Mouse (Mus musculus) hindbrain, embryonic 13.5 days (tissue): ENCODE measurements at regions not wholly inside any gene's neighbourhood (a gene's known extent, or its start where the extent isn't known, plus 50 kb on each side); places are given as distances from the start of the nearest gene placed in this dataset.

Source experiments
- ATAC-seq: fragments of 200-750 bp; cut with Nextera tagmentation; 2 replicates; pipeline ENCODE4 v1.8.0; 2017; ENCODE audit warnings: moderate TSS enrichment; ENCODE audit not compliant: low FRiP score
- H3K27ac ChIP-seq: fragments of 300-500 bp; sonication (generic); 2 replicates; pipeline ENCODE4 v1.5.1; 2015; ENCODE audit warnings: inconsistent platforms, mild to moderate bottlenecking, moderate library complexity
- H3K27me3 ChIP-seq: fragments of 300-500 bp; sonication (generic); 2 replicates; pipeline ENCODE4 v1.6.1; 2015; ENCODE audit warnings: mild to moderate bottlenecking, inconsistent platforms
- H3K36me3 ChIP-seq: fragments of 300-500 bp; sonication (generic); 2 replicates; pipeline ENCODE4 v1.6.1; 2015; ENCODE audit warnings: mild to moderate bottlenecking, inconsistent platforms
- H3K4me1 ChIP-seq: fragments of 300-500 bp; sonication (generic); replicated peaks from 2 replicates; pipeline ENCODE4 v1.6.1; 2015; ENCODE audit warnings: inconsistent platforms
- H3K4me2 ChIP-seq: fragments of 300-500 bp; sonication (generic); 2 replicates; pipeline ENCODE4 v1.6.1; 2015; ENCODE audit warnings: inconsistent platforms, mild to moderate bottlenecking, moderate library complexity
- H3K4me3 ChIP-seq: fragments of 300-500 bp; sonication (generic); 2 replicates; pipeline ENCODE4 v1.5.1; 2015; ENCODE audit warnings: mild to moderate bottlenecking, inconsistent platforms
- H3K9ac ChIP-seq: fragments of 300-500 bp; sonication (generic); 2 replicates; pipeline ENCODE4 v1.6.1; 2015; ENCODE audit warnings: mild to moderate bottlenecking, inconsistent platforms
- H3K9me3 ChIP-seq: fragments of 300-500 bp; sonication (generic); 2 replicates; pipeline ENCODE4 v1.6.1; 2016; ENCODE audit warnings: inconsistent platforms
- WGBS: fragments of 180-500 bp; shearing (Covaris S2); methylation state at CpG from one replicate; pipeline ENCODE4 v1.1.7; 2015; 5-methylcytosine and 5-hydroxymethylcytosine counted together

DNA sequence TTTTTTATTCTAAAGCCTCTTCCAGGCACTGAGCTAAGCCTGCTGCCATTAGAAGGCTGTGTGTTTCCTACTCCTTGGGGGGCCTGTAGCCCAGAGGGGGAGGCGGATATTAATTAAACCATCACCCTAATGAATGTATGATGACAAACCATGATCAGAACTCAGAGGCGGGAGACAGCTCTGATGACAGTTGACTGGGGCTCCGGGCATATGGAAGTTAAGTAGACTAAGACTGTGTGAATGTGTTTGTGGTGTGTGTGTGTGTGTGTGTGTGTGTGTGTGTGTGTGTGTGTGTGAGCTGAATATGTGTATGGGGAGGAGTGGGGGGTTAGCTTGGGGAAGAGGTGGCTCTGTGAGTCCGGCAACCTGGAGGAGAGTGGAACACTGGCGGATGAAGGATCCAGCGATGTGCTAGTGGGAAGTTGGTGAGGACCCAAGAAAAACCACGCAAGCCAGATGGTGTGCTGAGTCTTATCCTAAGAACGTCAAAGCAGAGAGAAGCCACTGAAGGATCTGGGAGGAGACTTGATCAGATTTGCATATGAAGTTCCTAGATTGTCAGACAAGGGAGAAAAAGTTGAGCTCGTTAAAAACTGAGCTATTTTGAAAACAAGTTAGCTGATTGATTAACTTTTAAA is 256.7 kb downstream of the Lmx1a start:
- Histone ChIP-seq H3K4me2 (no peak overlapping the region), H3K4me1 (peaks cover 7% of the 10 kb centered on the region), H3K4me3 (no peak overlapping the region), H3K9ac (no peak overlapping the region), H3K36me3 (no peaks in the 10 kb centered on the region), H3K27ac (no peak overlapping the region), H3K9me3 (no peaks in the 10 kb centered on the region), H3K27me3 (no peaks in the 10 kb centered on the region)
- ATAC-seq, result no peak
- WGBS, result 69% methylated on average over 9 of the region's 9 CpGs

DNA sequence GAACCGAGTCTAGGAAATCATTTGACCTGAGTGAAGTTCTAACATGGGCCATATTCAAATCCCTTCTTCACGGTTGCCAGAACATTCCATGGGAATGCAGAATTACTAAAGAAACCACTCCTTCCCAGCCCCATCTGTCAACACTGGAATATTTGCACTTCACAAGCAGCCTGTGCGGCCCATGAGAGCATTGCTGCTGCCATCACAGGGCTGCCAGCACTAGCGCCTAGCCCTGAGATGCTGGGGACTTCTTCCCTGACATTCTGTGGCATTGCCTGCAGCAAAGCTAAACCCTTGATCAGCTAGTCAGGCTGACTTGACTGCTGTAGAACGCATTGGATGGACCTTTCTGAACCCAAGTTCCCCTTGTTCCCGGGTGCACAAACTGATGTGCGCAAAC is 258.8 kb downstream of the Lmx1a start:
- WGBS, result 75% methylated on average over 7 of the region's 7 CpGs
- ATAC-seq, result no peak
- no peak overlapping the region for H3K4me2 ChIP-seq

DNA sequence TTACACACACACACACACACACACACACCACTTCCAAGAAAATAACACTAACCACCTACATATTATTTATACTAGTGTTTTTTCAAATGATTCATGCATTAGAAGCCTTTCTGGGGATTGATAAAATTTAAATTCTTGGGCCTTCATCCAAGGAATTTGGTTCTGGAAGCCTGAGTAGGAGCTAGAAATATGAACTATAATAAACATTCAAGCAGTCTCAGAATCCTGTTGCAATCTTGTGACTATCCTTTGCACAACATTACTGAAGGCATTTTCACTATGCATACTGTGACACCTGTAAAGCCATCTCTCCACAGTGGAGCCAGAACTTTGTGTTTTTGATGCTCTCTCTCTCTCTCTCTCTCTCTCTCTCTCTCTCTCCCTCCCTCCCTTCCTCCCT is 262.7 kb downstream of the Lmx1a start:
- ATAC-seq, result no peak
- no peak overlapping the region for H3K4me2 ChIP-seq
- no peak overlapping the region for H3K27ac ChIP-seq
- H3K27me3 ChIP-seq, result no peaks in the 10 kb centered on the region
- 0 out of 2 replicates have a peak, but pooled peaks cover 3% of the 10 kb centered on the region for H3K4me1 ChIP-seq
- H3K4me3 ChIP-seq, result no peak overlapping the region
- H3K9me3 ChIP-seq, result peaks cover 4% of the 10 kb centered on the region; the same call in 1 of the 2 replicates
- H3K36me3 ChIP-seq, result no peaks in the 10 kb centered on the region
- no peak overlapping the region for H3K9ac ChIP-seq

More for the DNA sequence above, 258.8 kb downstream of the Lmx1a start:
- H3K27me3 ChIP-seq, result no peaks in the 10 kb centered on the region
- H3K27ac ChIP-seq, result no peak overlapping the region
- no peak overlapping the region for H3K4me3 ChIP-seq
- no peak overlapping the region for H3K9ac ChIP-seq
- H3K9me3 ChIP-seq, result peaks cover 4% of the 10 kb centered on the region; the same call in 1 of the 2 replicates
- no peaks in the 10 kb centered on the region for H3K36me3 ChIP-seq
- 0 out of 2 replicates have a peak, but pooled peaks cover 3% of the 10 kb centered on the region for H3K4me1 ChIP-seq

DNA sequence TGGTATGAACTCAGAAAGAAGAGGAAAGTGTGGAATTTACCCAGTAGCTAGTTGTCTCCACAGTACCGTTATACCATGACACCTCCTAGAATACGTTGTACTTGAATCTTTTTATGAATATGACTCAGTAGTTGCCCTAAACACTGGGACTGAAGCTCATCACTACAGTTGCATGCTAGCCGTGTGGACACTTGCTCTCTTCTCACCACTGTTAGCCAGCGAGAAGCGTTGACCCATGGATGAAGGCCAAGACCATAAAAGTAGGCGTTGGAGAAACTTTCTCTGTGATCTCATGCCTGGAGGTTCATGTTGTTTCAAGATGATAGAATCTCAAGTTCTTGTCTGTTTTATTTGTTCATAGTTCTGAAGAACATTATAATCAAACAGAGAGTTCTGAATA is 269.5 kb downstream of the Lmx1a start:
- H3K9ac ChIP-seq, result no peak overlapping the region
- ATAC-seq, result no peak
- no peaks in the 10 kb centered on the region for H3K9me3 ChIP-seq
- no peaks in the 10 kb centered on the region; the same call in 1 of the 2 replicates for H3K4me1 ChIP-seq
- no peaks in the 10 kb centered on the region for H3K36me3 ChIP-seq
- WGBS, result 95% methylated on average over 6 of the region's 6 CpGs
- no peaks in the 10 kb centered on the region for H3K27me3 ChIP-seq
- H3K27ac ChIP-seq, result no peak overlapping the region
- no peak overlapping the region for H3K4me3 ChIP-seq
- no peak overlapping the region for H3K4me2 ChIP-seq

DNA sequence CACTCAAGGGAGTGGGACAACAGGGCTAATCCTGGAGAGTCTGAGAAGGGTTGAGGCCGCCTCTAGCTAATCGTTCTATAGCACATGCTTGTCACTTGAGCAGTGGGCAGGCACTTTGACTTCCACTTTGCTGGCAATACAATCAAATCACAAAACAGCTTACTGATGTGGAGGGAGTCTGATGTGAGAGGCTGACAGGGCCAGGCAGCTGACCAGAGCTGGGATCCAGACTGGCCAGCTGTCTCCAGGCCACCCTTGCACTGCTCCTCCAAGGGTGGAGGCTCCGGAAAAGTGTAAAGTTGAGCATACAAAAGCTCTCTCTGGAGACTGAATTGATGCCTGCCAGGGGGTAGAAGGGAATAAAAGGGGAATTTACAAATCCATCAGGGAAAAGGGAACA is 280.5 kb downstream of the Lmx1a start:
- Histone ChIP-seq H3K36me3 (no peaks in the 10 kb centered on the region), H3K9me3 (no peaks in the 10 kb centered on the region), H3K27ac (no peak overlapping the region), H3K27me3 (0 out of 2 replicates have a peak, but pooled peaks cover 8% of the 10 kb centered on the region), H3K4me1 (peaks cover 8% of the 10 kb centered on the region), H3K4me2 (no peak overlapping the region), H3K9ac (no peak overlapping the region), H3K4me3 (no peak overlapping the region)
- no peak for ATAC-seq
- WGBS, result 44% methylated on average over 3 of the region's 3 CpGs

DNA sequence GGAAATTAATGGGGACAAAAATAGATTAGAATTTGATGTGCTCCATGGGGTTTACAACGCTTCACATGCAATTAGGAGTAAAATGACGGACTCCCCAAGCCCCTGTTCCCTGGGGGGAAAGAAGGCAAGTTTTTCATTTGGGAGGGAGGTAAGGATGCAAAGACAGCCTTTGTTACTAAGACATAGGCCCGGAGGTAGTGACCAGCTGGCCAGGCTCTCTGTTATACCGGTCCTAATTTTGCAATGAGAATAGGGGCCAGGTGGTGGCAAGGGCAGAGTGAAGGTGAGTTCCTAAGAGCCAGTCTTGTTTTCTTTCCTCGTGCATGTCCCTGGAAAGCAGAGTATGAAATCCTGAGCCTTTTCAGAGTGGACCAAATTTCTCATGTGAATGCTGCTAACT is 280.9 kb downstream of the Lmx1a start:
- ATAC-seq, result no peak
- WGBS, result 19% methylated on average over 5 of the region's 5 CpGs
- H3K27ac ChIP-seq, result no peak overlapping the region
- H3K4me3 ChIP-seq, result no peak overlapping the region
- peaks cover 8% of the 10 kb centered on the region for H3K4me1 ChIP-seq
- 0 out of 2 replicates have a peak, but pooled peaks cover 8% of the 10 kb centered on the region for H3K27me3 ChIP-seq
- H3K9me3 ChIP-seq, result no peaks in the 10 kb centered on the region
- H3K36me3 ChIP-seq, result no peaks in the 10 kb centered on the region
- H3K4me2 ChIP-seq, result no peak overlapping the region
- H3K9ac ChIP-seq, result no peak overlapping the region

DNA sequence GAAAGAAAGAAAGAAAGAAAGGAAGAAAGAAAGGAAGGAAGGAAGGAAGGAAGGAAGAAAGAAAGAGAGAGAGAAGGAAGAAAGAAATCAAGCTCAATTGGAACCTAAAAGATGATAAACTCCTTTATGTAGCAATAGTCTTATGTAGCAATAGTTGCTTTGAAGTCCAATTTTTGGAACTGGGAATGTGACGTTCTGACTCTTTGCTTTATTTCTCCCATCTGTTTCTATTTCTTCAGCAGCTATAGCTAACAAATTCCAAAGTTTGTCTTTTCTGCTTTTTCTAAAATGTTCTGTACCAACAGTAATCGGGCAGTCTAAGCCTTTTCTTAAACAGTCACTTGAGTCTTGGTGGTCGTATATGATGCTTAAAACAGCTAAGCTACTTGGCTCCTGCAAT is 287.7 kb downstream of the Lmx1a start:
- H3K9ac ChIP-seq, result no peak overlapping the region
- no peak overlapping the region for H3K27ac ChIP-seq
- H3K36me3 ChIP-seq, result no peaks in the 10 kb centered on the region
- H3K27me3 ChIP-seq, result no peaks in the 10 kb centered on the region
- no peak overlapping the region for H3K4me3 ChIP-seq
- WGBS, result 93% methylated on average over 3 of the region's 3 CpGs
- H3K4me1 ChIP-seq, result no peaks in the 10 kb centered on the region
- H3K9me3 ChIP-seq, result no peaks in the 10 kb centered on the region
- ATAC-seq, result no peak
- H3K4me2 ChIP-seq, result no peak overlapping the region

DNA sequence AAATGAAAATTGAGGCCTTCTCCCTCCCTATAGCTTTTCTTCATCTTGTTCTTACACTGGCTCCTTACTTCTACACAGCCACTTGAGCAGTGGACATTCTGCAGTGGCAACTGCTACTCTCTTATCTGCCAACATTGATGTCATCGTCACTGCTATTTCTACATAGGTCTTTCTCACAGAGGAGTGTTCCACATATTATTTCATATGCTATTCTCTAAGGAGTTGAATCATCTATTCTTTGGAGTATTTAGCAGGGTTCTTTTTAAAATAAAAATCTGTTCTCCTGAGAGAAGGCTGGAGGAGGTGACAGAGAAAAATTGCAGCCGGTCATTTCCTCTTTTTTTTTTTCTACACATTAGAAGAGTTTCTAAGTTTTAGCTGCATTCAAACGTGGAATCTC is 290.1 kb downstream of the Lmx1a start:
- no peak overlapping the region for H3K4me2 ChIP-seq
- no peak overlapping the region for H3K4me3 ChIP-seq
- 89% methylated on average over 3 of the region's 3 CpGs for WGBS
- no peaks in the 10 kb centered on the region for H3K9me3 ChIP-seq
- no peaks in the 10 kb centered on the region for H3K4me1 ChIP-seq
- no peaks in the 10 kb centered on the region for H3K36me3 ChIP-seq
- ATAC-seq, result no peak
- no peak overlapping the region for H3K9ac ChIP-seq
- no peaks in the 10 kb centered on the region for H3K27me3 ChIP-seq
- no peak overlapping the region for H3K27ac ChIP-seq

DNA sequence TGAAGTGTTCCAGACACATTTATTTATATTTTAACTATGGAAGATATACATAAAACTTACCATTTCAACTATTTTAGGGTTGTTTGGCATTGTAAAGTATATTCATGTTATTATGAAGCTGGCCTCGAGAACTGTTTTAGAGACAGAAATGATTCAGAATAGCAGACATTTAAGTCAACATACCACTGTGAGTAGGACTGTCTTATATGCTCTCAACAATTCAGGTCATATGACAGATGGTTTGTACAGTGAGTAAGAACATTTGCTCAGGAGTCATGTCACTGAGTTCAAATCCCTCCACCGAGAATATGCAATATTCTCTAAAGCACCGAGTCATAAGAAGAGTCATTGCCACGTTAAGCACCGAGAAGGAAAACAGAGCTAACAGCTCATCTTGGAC is 290.6 kb downstream of the Lmx1a start:
- Histone ChIP-seq H3K27ac (no peak overlapping the region), H3K4me2 (no peak overlapping the region), H3K36me3 (no peaks in the 10 kb centered on the region), H3K9me3 (no peaks in the 10 kb centered on the region), H3K4me3 (no peak overlapping the region), H3K9ac (no peak overlapping the region), H3K27me3 (no peaks in the 10 kb centered on the region), H3K4me1 (no peaks in the 10 kb centered on the region)
- WGBS, result 91% methylated on average over 5 of the region's 5 CpGs
- no peak for ATAC-seq

DNA sequence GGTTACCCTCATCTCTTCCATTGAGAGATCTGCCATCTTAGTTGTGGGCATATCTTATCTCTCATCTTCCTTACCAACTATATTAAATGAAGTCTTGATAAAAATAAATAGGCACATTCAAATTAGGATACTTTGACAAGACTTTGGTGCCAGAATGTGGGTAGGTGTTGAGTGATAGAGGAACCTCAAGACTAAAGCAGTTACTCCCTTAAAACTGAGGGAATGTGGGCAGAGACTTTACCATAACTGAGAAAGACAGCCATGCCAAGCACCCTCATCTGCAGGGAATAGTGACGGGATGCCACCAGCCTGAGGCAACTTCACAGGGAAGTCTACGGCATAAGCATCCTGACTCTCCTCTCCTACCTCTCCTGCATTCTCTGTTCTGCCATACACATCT is 292.3 kb downstream of the Lmx1a start:
- Histone ChIP-seq H3K27me3 (no peaks in the 10 kb centered on the region), H3K4me2 (no peak overlapping the region), H3K36me3 (no peaks in the 10 kb centered on the region), H3K27ac (no peak overlapping the region), H3K9me3 (no peaks in the 10 kb centered on the region), H3K4me1 (no peaks in the 10 kb centered on the region), H3K4me3 (no peak overlapping the region), H3K9ac (no peak overlapping the region)
- ATAC-seq, result no peak
- 94% methylated on average over 2 of the region's 2 CpGs for WGBS

DNA sequence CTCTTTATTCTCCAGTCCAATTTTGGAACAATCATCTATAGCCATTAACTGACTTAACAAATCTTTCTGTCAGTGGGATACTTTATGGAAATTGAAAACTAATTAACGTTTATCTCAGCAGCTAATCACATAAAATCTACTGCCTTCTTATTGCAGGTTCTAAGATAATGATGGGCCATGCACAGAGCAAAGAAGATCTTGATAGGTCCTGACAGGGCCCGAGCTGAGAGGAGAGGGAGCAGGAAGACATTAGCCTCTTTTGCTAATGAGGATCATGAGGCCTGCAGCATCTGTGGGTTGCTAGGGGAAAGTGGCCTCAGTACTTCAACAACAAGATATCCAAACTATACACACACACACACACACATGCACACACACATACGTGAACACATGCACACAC is 318.4 kb downstream of the Lmx1a start:
- Histone ChIP-seq H3K36me3 (no peaks in the 10 kb centered on the region), H3K4me3 (no peak overlapping the region), H3K27ac (no peak overlapping the region), H3K4me2 (no peak overlapping the region), H3K9ac (no peak overlapping the region), H3K27me3 (no peaks in the 10 kb centered on the region), H3K9me3 (no peaks in the 10 kb centered on the region), H3K4me1 (no peaks in the 10 kb centered on the region)
- ATAC-seq, result no peak
- WGBS, result 84% methylated on average over 3 of the region's 3 CpGs

DNA sequence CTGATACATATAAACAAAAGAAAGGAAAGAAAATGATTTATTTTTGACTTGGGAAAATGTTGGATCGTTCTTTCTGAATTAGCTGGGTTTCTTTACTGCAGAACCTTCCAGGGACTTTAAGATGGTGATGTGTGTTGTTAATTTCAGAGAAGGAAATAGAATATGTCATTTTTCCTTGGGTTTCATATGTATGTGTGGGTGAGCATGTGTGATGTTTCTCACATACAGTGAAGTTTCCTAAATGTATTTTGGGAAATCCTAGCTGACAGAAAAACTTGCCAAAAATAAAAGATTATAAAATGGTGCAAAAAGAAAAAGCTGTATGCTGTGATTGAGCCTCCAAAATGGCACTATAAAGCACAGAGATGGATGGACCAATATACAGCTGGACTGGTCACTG is 319.2 kb downstream of the Lmx1a start:
- H3K36me3 ChIP-seq, result no peaks in the 10 kb centered on the region
- no peaks in the 10 kb centered on the region for H3K4me1 ChIP-seq
- no peak overlapping the region for H3K9ac ChIP-seq
- no peaks in the 10 kb centered on the region for H3K9me3 ChIP-seq
- H3K27me3 ChIP-seq, result no peaks in the 10 kb centered on the region
- no peak overlapping the region for H3K4me2 ChIP-seq
- ATAC-seq, result no peak
- no peak overlapping the region for H3K27ac ChIP-seq
- no peak overlapping the region for H3K4me3 ChIP-seq
- 91% methylated on average over 1 of the region's 1 CpGs for WGBS

DNA sequence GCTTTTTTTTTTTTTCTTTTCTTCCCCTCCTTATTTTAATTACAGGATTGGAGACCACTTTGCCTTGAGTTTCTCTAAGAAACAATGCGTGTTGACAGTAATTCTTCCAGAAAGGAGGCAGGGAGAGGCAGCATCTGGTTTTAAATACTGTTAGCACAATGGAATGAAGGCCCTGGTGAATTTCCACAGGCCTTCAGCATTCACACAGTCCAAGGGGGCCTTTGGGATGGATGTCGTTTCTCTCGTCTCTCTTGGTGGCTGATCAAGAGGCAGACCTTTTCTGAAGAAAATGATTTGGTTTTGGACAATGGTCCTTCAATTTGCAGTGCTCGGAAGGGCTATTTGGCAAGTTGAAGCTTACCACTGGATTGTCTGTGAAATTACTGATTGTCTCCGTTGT is 321.4 kb downstream of the Lmx1a start:
- ATAC-seq, result no peak
- Histone ChIP-seq H3K27me3 (no peaks in the 10 kb centered on the region), H3K9me3 (no peaks in the 10 kb centered on the region), H3K4me3 (no peak overlapping the region), H3K27ac (no peak overlapping the region), H3K4me2 (no peak overlapping the region), H3K9ac (no peak overlapping the region), H3K36me3 (no peaks in the 10 kb centered on the region), H3K4me1 (no peaks in the 10 kb centered on the region)
- WGBS, result 46% methylated on average over 5 of the region's 5 CpGs
